Mouse (Mus musculus): ENCODE measurements around the gene Tmem30b. TPM values are rescaled to one million over a fixed set of nuclear protein-coding genes. Genes with fewer than 3 reads are reported as not detected.
A peak's percentile ranks its signal among the peaks of the same experiment; 100 is the strongest.

Gene Tmem30b
- polyA plus RNA-seq, 1 experiment = 15.5 TPM

GRCm38 (mm10) chr12:73560091-73560490 is 13.9 kb upstream of the Tmem30b start:
- TF ChIP-seq POLR2A (IDR thresholded peaks at IDR 0.05; ENCODE audit: borderline replicate concordance, extremely low read depth, low read depth, low read length) (no peak), CTCF (IDR thresholded peaks at IDR 0.05; ENCODE audit: insufficient read depth, low read length) (peak; percentile 37)
- 56% methylated on average over 7 of the region's 7 CpGs for WGBS
- no peak for DNase-seq
- H3K4me3 ChIP-seq (replicated peaks; ENCODE audit: extremely low read depth, low read depth, low read length) = no peak overlapping the region
- H3K4me1 ChIP-seq (ENCODE audit: control insufficient read depth, insufficient read depth, low read length) = peaks cover 1% of the 10 kb centered on the region; the same call in 1 of the 2 replicates

- TF ChIP-seq CTCF (IDR thresholded peaks at IDR 0.05; ENCODE audit: insufficient read depth, low read length) (no peak), POLR2A (IDR thresholded peaks at IDR 0.05; ENCODE audit: borderline replicate concordance, extremely low read depth, low read depth, low read length) (no peak)
- 92% methylated on average over 20 of the region's 20 CpGs for WGBS
- no peak overlapping the region for H3K4me3 ChIP-seq (replicated peaks; ENCODE audit: extremely low read depth, low read depth, low read length)
- no peak for DNase-seq
- no peaks in the 10 kb centered on the region for H3K4me1 ChIP-seq (ENCODE audit: control insufficient read depth, insufficient read depth, low read length)
These were observed 12.5 kb upstream of the Tmem30b start for GRCm38 (mm10) chr12:73558525-73559195.

- 3% methylated on average over 5 of the region's 5 CpGs for WGBS
- DNase-seq = peak; percentile 55
These were observed 8.0 kb upstream of the Tmem30b start for GRCm38 (mm10) chr12:73554155-73554554.

GRCm38 (mm10) chr12:73548259-73548658 is 2.1 kb upstream of the Tmem30b start:
- H3K4me1 ChIP-seq (ENCODE audit: control insufficient read depth, insufficient read depth, low read length) = peaks cover 3% of the 10 kb centered on the region; the same call in 1 of the 2 replicates
- no peak overlapping the region for H3K4me3 ChIP-seq (replicated peaks; ENCODE audit: extremely low read depth, low read depth, low read length)
- no peak for DNase-seq
- WGBS = 50% methylated on average over 8 of the region's 8 CpGs
- TF ChIP-seq CTCF (IDR thresholded peaks at IDR 0.05; ENCODE audit: insufficient read depth, low read length) (no peak), POLR2A (IDR thresholded peaks at IDR 0.05; ENCODE audit: borderline replicate concordance, extremely low read depth, low read depth, low read length) (no peak)

More at GRCm38 (mm10) chr12:73554155-73554554, 8.0 kb upstream of the Tmem30b start:
- Histone ChIP-seq H3K4me3 (replicated peaks; ENCODE audit: extremely low read depth, low read depth, low read length) (no peak overlapping the region), H3K4me1 (ENCODE audit: control insufficient read depth, insufficient read depth, low read length) (no peaks in the 10 kb centered on the region)
- peak; percentile 29; the same call in 1 of the 2 replicates for TF ChIP-seq CTCF (IDR thresholded peaks at IDR 0.05; ENCODE audit: insufficient read depth, low read length)
- TF ChIP-seq POLR2A (IDR thresholded peaks at IDR 0.05; ENCODE audit: borderline replicate concordance, extremely low read depth, low read depth, low read length) = no peak

- no peak for TF ChIP-seq POLR2A (IDR thresholded peaks at IDR 0.05; ENCODE audit: borderline replicate concordance, extremely low read depth, low read depth, low read length)
- no peak for TF ChIP-seq CTCF (IDR thresholded peaks at IDR 0.05; ENCODE audit: insufficient read depth, low read length)
These were observed 1.5 kb upstream of the Tmem30b start for GRCm38 (mm10) chr12:73547646-73548045.

GRCm38 (mm10) chr12:73545672-73546085 is 513 bp downstream of the Tmem30b start:
- WGBS = under 1% methylated on average over 55 of the region's 55 CpGs

More at GRCm38 (mm10) chr12:73547646-73548045, 1.5 kb upstream of the Tmem30b start:
- no peak for DNase-seq
- no peak overlapping the region for H3K4me3 ChIP-seq (replicated peaks; ENCODE audit: extremely low read depth, low read depth, low read length)
- peaks cover 3% of the 10 kb centered on the region; the same call in 1 of the 2 replicates for H3K4me1 ChIP-seq (ENCODE audit: control insufficient read depth, insufficient read depth, low read length)
- WGBS = 31% methylated on average over 10 of the region's 10 CpGs

GRCm38 (mm10) chr12:73544736-73545671 is 1.2 kb downstream of the Tmem30b start:
- no peak for DNase-seq
- Histone ChIP-seq H3K4me1 (ENCODE audit: control insufficient read depth, insufficient read depth, low read length) (peaks cover 3% of the 10 kb centered on the region; the same call in 1 of the 2 replicates), H3K4me3 (replicated peaks; ENCODE audit: extremely low read depth, low read depth, low read length) (peak overlapping the region; percentile 53)
- no peak for TF ChIP-seq CTCF (IDR thresholded peaks at IDR 0.05; ENCODE audit: insufficient read depth, low read length)
- TF ChIP-seq POLR2A (IDR thresholded peaks at IDR 0.05; ENCODE audit: borderline replicate concordance, extremely low read depth, low read depth, low read length) = no peak
- 20% methylated on average over 48 of the region's 48 CpGs for WGBS

More at GRCm38 (mm10) chr12:73545672-73546085, 513 bp downstream of the Tmem30b start:
- H3K4me1 ChIP-seq (ENCODE audit: control insufficient read depth, insufficient read depth, low read length) = peaks cover 3% of the 10 kb centered on the region; the same call in 1 of the 2 replicates
- TF ChIP-seq CTCF (IDR thresholded peaks at IDR 0.05; ENCODE audit: insufficient read depth, low read length) (no peak), POLR2A (IDR thresholded peaks at IDR 0.05; ENCODE audit: borderline replicate concordance, extremely low read depth, low read depth, low read length) (no peak)
- peak; percentile 60 for DNase-seq
- H3K4me3 ChIP-seq (replicated peaks; ENCODE audit: extremely low read depth, low read depth, low read length) = peak overlapping the region; percentile 53

GRCm38 (mm10) chr12:73543191-73543590 is 3.0 kb downstream of the Tmem30b start:
- DNase-seq = no peak
- Histone ChIP-seq H3K4me1 (ENCODE audit: control insufficient read depth, insufficient read depth, low read length) (peaks cover 3% of the 10 kb centered on the region; the same call in 1 of the 2 replicates), H3K4me3 (replicated peaks; ENCODE audit: extremely low read depth, low read depth, low read length) (no peak overlapping the region)
- TF ChIP-seq CTCF (IDR thresholded peaks at IDR 0.05; ENCODE audit: insufficient read depth, low read length) = no peak
- no peak for TF ChIP-seq POLR2A (IDR thresholded peaks at IDR 0.05; ENCODE audit: borderline replicate concordance, extremely low read depth, low read depth, low read length)
- 88% methylated on average over 5 of the region's 5 CpGs for WGBS

- Histone ChIP-seq H3K4me3 (replicated peaks; ENCODE audit: extremely low read depth, low read depth, low read length) (no peak overlapping the region), H3K4me1 (ENCODE audit: control insufficient read depth, insufficient read depth, low read length) (no peaks in the 10 kb centered on the region; the same call in 1 of the 2 replicates)
- no peak for DNase-seq
- TF ChIP-seq CTCF (IDR thresholded peaks at IDR 0.05; ENCODE audit: insufficient read depth, low read length) = no peak
- TF ChIP-seq POLR2A (IDR thresholded peaks at IDR 0.05; ENCODE audit: borderline replicate concordance, extremely low read depth, low read depth, low read length) = no peak
- WGBS = 85% methylated on average over 2 of the region's 2 CpGs
These were observed 5.8 kb downstream of the Tmem30b start for GRCm38 (mm10) chr12:73540402-73540801.
